Mouse (Mus musculus) G1E (cell line): ENCODE data around the gene Snrpe. TPM values are rescaled to one million over a fixed set of nuclear protein-coding genes. Genes with fewer than 3 reads are reported as not detected.

Experiments
- ATAC-seq: 2 replicates; pipeline ENCODE4 v1.8.0; 2016; ENCODE audit warnings: mild to moderate bottlenecking; ENCODE audit not compliant: insufficient number of reproducible peaks, poor library complexity, low FRiP score, severe bottlenecking; ENCODE audit errors: extremely low read depth
- DNase-seq: peaks from one replicate; pipeline ENCODE4 v3.0.0; 2012; ENCODE audit warnings: low spot score
- H3K27me3 ChIP-seq: 2 replicates; pipeline ENCODE4 v1.6.1; 2012; ENCODE audit warnings: mild to moderate bottlenecking, low read length, inconsistent platforms; ENCODE audit not compliant: insufficient read depth
- H3K36me3 ChIP-seq: replicated peaks from 2 replicates; pipeline ENCODE3; 2012; ENCODE audit warnings: mild to moderate bottlenecking, inconsistent platforms
- H3K4me1 ChIP-seq: 2 replicates; pipeline ENCODE4 v1.6.1; 2012; ENCODE audit warnings: low read depth, low read length, inconsistent platforms, mixed read lengths; ENCODE audit not compliant: insufficient read depth
- H3K4me3 ChIP-seq: 2 replicates; pipeline ENCODE4 v1.5.1; 2012; ENCODE audit warnings: low read depth, mild to moderate bottlenecking, inconsistent platforms, low read length, moderate library complexity, mixed read lengths
- H3K9me3 ChIP-seq: replicated peaks from 2 replicates; pipeline ENCODE4 v1.6.1; 2012; ENCODE audit warnings: inconsistent platforms
- CTCF ChIP-seq: IDR thresholded peaks from 2 replicates; pipeline ENCODE4 v1.5.1; 2012; ENCODE audit warnings: low read depth, low read length, inconsistent platforms, mixed read lengths
- GATA1 ChIP-seq: IDR thresholded peaks from 2 replicates; pipeline ENCODE4 v1.6.1; 2012; ENCODE audit warnings: borderline replicate concordance, low read length, inconsistent platforms, mixed read lengths
- GATA2 ChIP-seq: IDR thresholded peaks from 2 replicates; pipeline ENCODE4 v1.6.1; 2012; ENCODE audit warnings: low read depth, low read length, inconsistent platforms, borderline replicate concordance
- POLR2AphosphoS5 ChIP-seq: IDR thresholded peaks from 2 replicates; pipeline ENCODE4 v1.6.1; 2012; ENCODE audit warnings: low read depth, low read length, inconsistent platforms; ENCODE audit not compliant: insufficient replicate concordance
- TAL1 ChIP-seq: conservative IDR thresholded peaks from 2 replicates; pipeline ENCODE4 v1.6.1; 2012; ENCODE audit warnings: low read depth, low read length, inconsistent platforms, mixed read lengths
- polyA plus RNA-seq: library from polyadenylated mRNA; stranded (reverse); fragments of >175 nt; gene quantifications from 2 replicates; pipeline ENCODE4 v1.2.3, GENCODE M21; 2012
- total RNA-seq, 2 experiments: library from RNA; stranded (forward) in 1 of 2; stranded (reverse) in 1 of 2; fragments of 200-1000 nt in 1 of 2; fragments of >200 nt in 1 of 2; fragmentation: Nextera tagmentation in 1 of 2; gene quantifications; 2 replicates each; pipeline ENCODE4 v1.2.3; 2014 to 2017

The Snrpe gene
- total and polyA plus RNA-seq, 3 experiments: 33.5 to 1,097 (median 200) TPM

- DNase-seq (no peak), ATAC-seq (no peak)
- Histone ChIP-seq H3K4me3 (no peak overlapping the region), H3K9me3 (no peaks in the 10 kb centered on the region), H3K27me3 (no peaks in the 10 kb centered on the region), H3K4me1 (peaks cover 28% of the 10 kb centered on the region), H3K36me3 (peaks cover 29% of the 10 kb centered on the region)
- TF ChIP-seq GATA1 (no peak), CTCF (no peak), POLR2AphosphoS5 (no peak), TAL1 (no peak)
These were observed 1.3 kb upstream of the Snrpe start for GRCm38 (mm10) chr1:133611436-133611835.

GRCm38 (mm10) chr1:133610601-133611000 is 510 bp upstream of the Snrpe start:
- DNase-seq: no peak
- no peak for ATAC-seq
- Histone ChIP-seq H3K4me3 (peak overlapping the region; percentile 87), H3K36me3 (peaks cover 31% of the 10 kb centered on the region), H3K9me3 (no peaks in the 10 kb centered on the region), H3K27me3 (no peaks in the 10 kb centered on the region), H3K4me1 (peaks cover 30% of the 10 kb centered on the region)
- TF ChIP-seq CTCF: no peak
- TF ChIP-seq TAL1: no peak
- no peak for TF ChIP-seq GATA1
- no peak for TF ChIP-seq GATA2
- TF ChIP-seq POLR2AphosphoS5: no peak

- Histone ChIP-seq H3K36me3 (peaks cover 85% of the 10 kb centered on the region), H3K27me3 (no peaks in the 10 kb centered on the region), H3K4me1 (peaks cover 30% of the 10 kb centered on the region), H3K9me3 (no peaks in the 10 kb centered on the region), H3K4me3 (no peak overlapping the region)
- no peak for TF ChIP-seq TAL1
- no peak for TF ChIP-seq POLR2AphosphoS5
- no peak for TF ChIP-seq CTCF
- TF ChIP-seq GATA1: no peak
- no peak for TF ChIP-seq GATA2
- ATAC-seq (no peak), DNase-seq (no peak)
These were observed 6.9 kb downstream of the Snrpe start for GRCm38 (mm10) chr1:133603174-133603573.

- H3K4me1 ChIP-seq: 0 out of 2 replicates have a peak, but pooled peaks cover 2% of the 10 kb centered on the region
- H3K4me3 ChIP-seq: no peak overlapping the region
- H3K9me3 ChIP-seq: no peaks in the 10 kb centered on the region
- ATAC-seq: no peak
- no peak for TF ChIP-seq GATA1
- TF ChIP-seq POLR2AphosphoS5: no peak
- no peak for TF ChIP-seq TAL1
- TF ChIP-seq CTCF: no peak
- no peak for TF ChIP-seq GATA2
- peaks cover 11% of the 10 kb centered on the region; the same call in 1 of the 2 replicates for H3K27me3 ChIP-seq
- no peak for DNase-seq
- peaks cover 18% of the 10 kb centered on the region for H3K36me3 ChIP-seq
These were observed 13.6 kb downstream of the Snrpe start for GRCm38 (mm10) chr1:133596298-133597007.

- Histone ChIP-seq H3K4me3 (no peak overlapping the region), H3K27me3 (peaks cover 15% of the 10 kb centered on the region), H3K36me3 (no peaks in the 10 kb centered on the region), H3K9me3 (no peaks in the 10 kb centered on the region), H3K4me1 (no peaks in the 10 kb centered on the region)
- ATAC-seq (no peak), DNase-seq (no peak)
- no peak for TF ChIP-seq GATA2
- TF ChIP-seq TAL1: no peak
- TF ChIP-seq GATA1: no peak
- TF ChIP-seq POLR2AphosphoS5: no peak
- TF ChIP-seq CTCF: no peak
These were observed 24.0 kb downstream of the Snrpe start for GRCm38 (mm10) chr1:133585995-133586537.

GRCm38 (mm10) chr1:133571293-133571692 is 38.8 kb downstream of the Snrpe start:
- no peaks in the 10 kb centered on the region for H3K36me3 ChIP-seq
- DNase-seq: no peak
- H3K4me3 ChIP-seq: no peak overlapping the region
- peaks cover 2% of the 10 kb centered on the region; the same call in 1 of the 2 replicates for H3K27me3 ChIP-seq
- H3K9me3 ChIP-seq: peaks cover 11% of the 10 kb centered on the region
- no peaks in the 10 kb centered on the region for H3K4me1 ChIP-seq
- TF ChIP-seq CTCF (no peak), GATA1 (no peak), TAL1 (no peak), GATA2 (no peak), POLR2AphosphoS5 (no peak)
- ATAC-seq: no peak

Other genes with a start within 250 kb of the Snrpe start
- not detected in 2 replicates for gene Etnk2, start 246.7 kb downstream of the Snrpe start, total RNA-seq (2014; fragmentation: Nextera tagmentation)
- gene Etnk2, start 246.7 kb downstream of the Snrpe start, total RNA-seq (2017): 0.05 and 0.06 TPM in 2 replicates
- not detected in 2 replicates for gene Etnk2, start 246.7 kb downstream of the Snrpe start, polyA plus RNA-seq
- 0.38 and 0.44 TPM in 2 replicates for gene Sox13, start 185.9 kb downstream of the Snrpe start, total RNA-seq (2014; fragmentation: Nextera tagmentation)
- 0.06 and 0.27 TPM in 2 replicates for gene Sox13, start 185.9 kb downstream of the Snrpe start, total RNA-seq (2017)
- 0.11 and 0.13 TPM in 2 replicates for gene Sox13, start 185.9 kb downstream of the Snrpe start, polyA plus RNA-seq
- gene Zbed6, start 50.6 kb upstream of the Snrpe start, total RNA-seq (2014; fragmentation: Nextera tagmentation): 31.5 and 42.4 TPM in 2 replicates
- gene Zbed6, start 50.6 kb upstream of the Snrpe start, total RNA-seq (2017): 22.2 and 26.1 TPM in 2 replicates
- gene Zbed6, start 50.6 kb upstream of the Snrpe start, polyA plus RNA-seq: not detected in 2 replicates
- gene Gm38394, start 51.0 kb upstream of the Snrpe start, total RNA-seq (2014; fragmentation: Nextera tagmentation): 62.2 and 74.9 TPM in 2 replicates
- gene Gm38394, start 51.0 kb upstream of the Snrpe start, total RNA-seq (2017): 16.6 and 22.2 TPM in 2 replicates
- gene Gm38394, start 51.0 kb upstream of the Snrpe start, polyA plus RNA-seq: 6.8 and 7.9 TPM in 2 replicates
- 0.39 TPM in 1 of 2 replicates, not detected in the other for gene Lax1, start 79.8 kb upstream of the Snrpe start, total RNA-seq (2014; fragmentation: Nextera tagmentation)
- 0.16 and 0.17 TPM in 2 replicates for gene Lax1, start 79.8 kb upstream of the Snrpe start, total RNA-seq (2017)
- not detected in 2 replicates for gene Lax1, start 79.8 kb upstream of the Snrpe start, polyA plus RNA-seq
- 274 and 278 TPM in 2 replicates for gene Atp2b4, start 190.8 kb upstream of the Snrpe start, total RNA-seq (2014; fragmentation: Nextera tagmentation)
- gene Atp2b4, start 190.8 kb upstream of the Snrpe start, total RNA-seq (2017): 32.2 and 34.0 TPM in 2 replicates
- gene Atp2b4, start 190.8 kb upstream of the Snrpe start, polyA plus RNA-seq: 69.4 and 85.7 TPM in 2 replicates